Mouse (Mus musculus): ENCODE measurements around the gene Gm49027.
"Not testable (repeated sequence)": the region's sequence is repeated elsewhere in the genome, so short reads cannot be mapped to it uniquely, and the experiment has no call there.

The Gm49027 gene

GRCm38 (mm10) chr5:123525281-123525680, at the start of gene Gm49027:
TSS of gene Gm49027 (minus strand) at chr5:123525488.
- peak; percentile 43 to 55 for DNase-seq

GRCm38 (mm10) chr5:123573362-123573761, 48.1 kb upstream of the Gm49027 start:
- DNase-seq, result no peak

DNA sequence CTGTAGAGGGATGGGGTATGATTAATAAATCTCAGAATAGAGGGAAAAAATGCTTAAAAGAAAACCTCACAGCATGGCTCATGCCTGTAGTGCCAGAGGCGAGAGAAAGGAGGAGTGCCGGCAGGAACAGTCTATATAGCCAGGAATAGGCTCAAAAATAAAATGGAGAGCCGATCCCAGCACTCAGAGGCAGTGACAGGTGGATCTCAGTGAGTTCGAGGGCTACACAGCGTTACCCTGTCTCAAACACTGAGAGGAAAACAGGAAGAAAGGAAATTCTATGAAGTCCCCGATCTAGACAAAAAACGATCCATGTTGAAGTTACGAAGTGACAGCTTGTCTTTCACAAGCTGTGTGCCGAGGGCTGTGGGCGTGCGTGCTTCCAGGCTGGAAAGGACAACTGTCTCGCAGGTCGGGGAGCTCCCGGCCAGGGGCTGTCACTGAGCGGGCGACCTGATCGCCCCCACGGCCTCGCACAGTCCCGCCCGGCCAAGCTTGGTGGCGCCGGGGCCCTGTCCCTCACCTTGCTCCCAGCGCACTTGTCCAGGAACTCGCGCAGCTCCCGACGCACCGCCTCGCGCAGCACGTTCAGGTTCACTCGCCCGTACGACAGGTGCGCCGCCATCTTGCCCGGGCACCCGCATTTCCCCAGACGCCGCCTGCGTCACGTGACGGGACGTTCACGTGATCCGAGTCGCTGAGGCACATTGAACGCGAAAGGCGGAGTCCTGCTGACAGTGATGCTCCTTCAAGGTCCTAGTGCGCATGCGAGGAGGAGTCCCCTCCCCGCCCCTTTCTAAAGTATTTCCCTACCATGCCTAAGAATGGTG, 47.3 kb upstream of the Gm49027 start, which contains the start of gene Vps33a:
Vps33a (minus strand) TSS at position 682 of the 830 bp plus-strand sequence.
- DNase-seq, result peak; percentile 97 to 98

DNA sequence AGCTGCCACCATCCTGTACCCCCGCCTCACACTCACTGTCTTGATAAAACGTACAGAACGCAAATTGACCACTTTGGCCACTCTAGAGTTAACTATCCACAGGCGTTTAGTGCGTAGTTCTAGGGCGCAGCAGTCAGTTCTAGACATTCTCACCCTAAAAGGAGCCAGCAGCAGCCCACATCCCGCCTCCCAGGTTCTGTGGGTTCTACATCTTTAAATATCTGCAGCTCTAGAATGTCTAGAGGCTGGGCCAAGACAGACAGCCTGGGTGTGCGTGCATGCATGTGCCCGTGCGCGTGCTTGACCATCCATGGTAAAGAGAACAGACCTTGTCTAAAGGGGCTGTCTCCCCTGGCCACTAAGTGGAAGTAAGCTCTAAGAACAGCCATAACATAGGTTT, 35.8 kb upstream of the Gm49027 start:
- no peak for DNase-seq

DNA sequence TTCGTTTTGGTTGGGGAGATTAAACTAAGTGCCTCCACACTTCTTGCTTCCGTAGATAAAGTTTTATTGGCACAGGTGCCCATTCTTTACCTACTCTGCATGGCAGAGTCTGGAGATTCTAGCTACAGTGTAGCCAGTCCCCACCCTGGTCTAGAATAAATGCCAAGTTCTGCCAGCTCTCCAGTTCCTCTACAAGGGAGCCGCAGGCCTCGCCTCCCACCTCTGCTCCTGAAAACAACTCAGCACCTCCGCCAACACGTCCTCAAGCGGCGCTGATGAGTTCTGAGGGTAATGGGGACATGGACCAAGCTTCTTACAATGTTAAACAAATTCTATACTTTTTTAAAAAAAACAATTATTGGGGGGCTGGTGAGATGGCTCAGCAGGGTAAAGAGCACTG, 34.3 kb upstream of the Gm49027 start:
- DNase-seq, result no peak

GRCm38 (mm10) chr5:123556451-123556850, 31.2 kb upstream of the Gm49027 start:
- DNase-seq, result no peak

GRCm38 (mm10) chr5:123555693-123556092, 30.4 kb upstream of the Gm49027 start:
- no peak for DNase-seq

GRCm38 (mm10) chr5:123533801-123534200, 8.5 kb upstream of the Gm49027 start:
- DNase-seq, result peak in 1 of 2 experiments; percentile 2

- peak in 1 of 2 experiments; percentile 1 for DNase-seq
These were observed 4.8 kb upstream of the Gm49027 start for GRCm38 (mm10) chr5:123530056-123530455.

- DNase-seq, result peak in 1 of 2 experiments; percentile 2
These were observed 3.4 kb upstream of the Gm49027 start for GRCm38 (mm10) chr5:123528641-123529040.

DNA sequence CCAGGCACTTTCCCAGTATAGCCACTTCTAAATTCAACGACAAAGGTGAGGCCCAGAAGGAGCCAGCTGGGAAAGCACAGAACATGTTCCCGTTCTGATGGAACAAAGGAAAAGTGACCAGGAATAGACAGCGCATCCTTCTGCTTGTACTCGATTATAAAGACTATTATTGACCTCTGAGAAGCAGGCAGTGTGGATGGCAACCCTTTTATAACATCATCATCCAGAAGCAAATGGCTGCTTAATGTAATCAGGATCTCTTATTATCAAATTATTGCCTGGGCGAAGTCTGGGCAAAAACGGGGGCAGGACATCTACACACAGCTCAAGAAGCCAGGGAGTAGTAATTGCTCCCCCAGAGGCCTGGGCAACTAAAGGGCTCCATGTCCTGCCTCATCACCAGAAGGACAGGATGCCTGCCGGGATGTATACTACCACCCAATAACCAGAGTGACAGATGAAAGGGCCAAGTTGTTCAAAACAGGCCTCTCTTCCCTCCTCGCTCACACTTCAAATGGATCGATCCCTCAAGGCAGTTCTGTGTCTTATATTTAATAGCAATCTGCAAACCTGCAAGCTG, 718 bp upstream of the Gm49027 start:
- no peak for DNase-seq

GRCm38 (mm10) chr5:123524393-123524750, 916 bp downstream of the Gm49027 start:
- DNase-seq, result no peak

GRCm38 (mm10) chr5:123523692-123524392, 1.4 kb downstream of the Gm49027 start, which contains the start of gene Diablo:
TSS of gene Diablo (minus strand) at chr5:123524176.
- peak; percentile 98 to 99 for DNase-seq

GRCm38 (mm10) chr5:123522166-123522565, 3.1 kb downstream of the Gm49027 start:
- no peak for DNase-seq

DNA sequence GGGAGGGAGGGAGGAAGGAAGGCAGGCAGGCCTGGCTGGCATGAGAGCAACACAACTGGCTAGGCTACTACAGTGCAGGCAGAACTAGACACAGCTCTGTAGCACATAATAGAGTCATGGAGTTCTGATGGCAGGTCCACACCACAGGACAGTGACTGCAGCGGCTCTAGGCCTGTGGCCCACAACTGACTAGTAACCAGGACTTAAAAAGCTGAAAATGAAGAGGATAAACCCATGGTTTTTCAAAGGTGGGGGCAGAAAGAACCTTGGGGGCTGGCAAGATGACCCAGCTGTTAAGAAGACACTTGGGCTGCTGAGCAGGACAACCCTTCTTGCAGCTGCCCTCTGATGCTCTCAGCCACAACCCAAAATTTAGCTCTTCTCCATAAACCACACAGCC, 3.7 kb downstream of the Gm49027 start:
- no peak for DNase-seq

- no peak for DNase-seq
These were observed 4.6 kb downstream of the Gm49027 start for GRCm38 (mm10) chr5:123520666-123521065.

DNA sequence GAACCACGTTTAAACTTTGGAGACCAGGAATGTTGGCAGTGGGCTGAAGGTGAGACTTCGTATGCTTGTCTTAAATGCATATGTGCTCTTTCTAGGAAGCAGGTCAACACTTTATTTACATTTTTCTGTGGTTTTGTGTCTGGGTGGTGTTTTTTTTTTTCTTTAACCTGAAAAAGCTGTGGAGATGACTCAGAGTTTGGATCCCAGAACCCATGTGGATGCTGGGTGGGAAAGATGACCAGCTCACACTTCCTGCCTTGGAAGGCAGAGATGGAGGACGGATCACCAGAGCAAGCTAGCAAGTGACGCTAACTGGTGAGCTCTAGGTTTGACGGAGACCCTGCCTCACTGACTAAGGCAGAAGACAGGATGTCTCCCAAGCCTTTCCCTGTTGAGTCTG, 10.4 kb downstream of the Gm49027 start:
- no peak for DNase-seq

- DNase-seq, result no peak
These were observed 13.2 kb downstream of the Gm49027 start for GRCm38 (mm10) chr5:123512102-123512501.

DNA sequence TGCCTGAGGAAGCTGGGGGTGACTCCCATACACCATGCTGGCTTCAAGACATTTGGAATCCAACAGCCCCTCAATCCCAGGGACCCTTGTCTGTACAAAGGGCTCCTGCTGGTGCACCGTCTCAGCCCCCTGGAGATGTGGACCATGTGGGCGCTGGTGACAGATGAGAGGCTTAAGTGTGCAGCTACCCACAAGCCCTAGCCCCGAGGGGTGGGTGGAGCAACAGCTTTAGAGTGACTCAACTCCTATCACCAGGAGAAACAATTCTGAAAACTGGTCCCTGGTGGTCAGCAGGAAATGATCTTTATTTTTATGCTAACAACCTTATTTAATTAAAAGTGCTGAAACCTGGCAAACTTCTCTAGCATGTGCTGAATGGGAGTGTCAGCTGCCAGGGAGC, 13.9 kb downstream of the Gm49027 start:
- not testable (repeated sequence) for DNase-seq

DNA sequence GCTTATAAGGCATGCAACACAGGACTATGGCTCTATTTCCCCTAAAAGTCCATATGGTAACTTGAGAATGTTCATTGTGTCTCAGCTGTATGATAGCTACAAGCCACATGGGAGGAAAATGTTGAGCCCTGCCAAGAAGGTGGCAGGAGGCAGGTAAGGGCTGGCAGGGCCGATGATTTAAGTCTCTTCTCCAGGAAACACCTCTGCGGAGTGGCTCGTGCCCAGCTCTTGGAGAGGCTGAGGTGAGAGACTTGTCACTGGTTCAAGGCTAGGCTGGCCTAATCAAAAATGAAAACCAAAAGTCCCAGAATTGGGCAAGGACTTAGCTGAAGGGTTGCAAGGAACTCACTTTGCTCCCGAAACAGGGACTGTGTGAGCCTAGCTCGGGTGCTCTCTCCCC, 15.1 kb downstream of the Gm49027 start, which contains the start of gene B3gnt4:
B3gnt4 (plus strand) TSS at position 301 of the 400 bp plus-strand sequence.
- DNase-seq, result no peak

GRCm38 (mm10) chr5:123508921-123509320, 16.4 kb downstream of the Gm49027 start:
- no peak for DNase-seq

DNA sequence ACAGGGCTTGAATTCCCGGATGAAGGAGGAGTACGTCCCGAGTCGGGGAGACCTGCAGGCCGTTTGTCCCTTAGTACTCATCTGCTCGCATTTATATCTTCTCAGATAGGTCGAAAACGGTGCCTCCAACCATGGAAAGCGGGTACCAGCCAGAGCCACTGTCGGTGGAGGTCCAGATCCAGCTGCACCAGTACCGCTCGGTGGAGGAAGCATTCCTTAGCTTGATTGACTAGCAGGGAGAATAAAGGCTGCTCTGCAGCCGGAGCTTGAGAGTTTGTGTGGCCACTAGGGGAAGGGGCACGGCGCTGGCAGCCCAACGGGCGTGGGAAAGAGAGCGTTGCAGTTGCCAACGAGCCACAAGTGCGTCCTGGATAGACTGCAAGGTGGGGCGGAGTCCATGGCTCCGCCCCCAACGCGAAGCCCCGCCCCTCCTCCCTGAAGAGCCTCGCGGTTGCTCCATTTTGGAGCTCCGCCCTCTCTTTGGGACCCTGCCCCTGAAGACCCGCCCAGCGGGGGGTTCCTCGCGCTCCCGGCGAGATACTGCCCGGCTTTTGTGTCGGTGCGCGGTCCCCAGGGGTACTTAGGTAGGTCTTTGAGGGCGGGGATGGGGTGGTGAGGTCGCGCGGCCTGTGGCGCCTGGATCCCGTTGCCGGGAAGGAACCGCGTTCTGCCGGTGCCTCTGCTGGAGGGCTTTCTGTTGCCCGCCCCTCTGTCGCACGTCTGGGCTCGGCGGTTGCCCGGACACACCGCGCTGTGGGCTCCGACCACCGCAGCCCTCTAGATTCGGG, 17.2 kb downstream of the Gm49027 start:
- DNase-seq, result peak; percentile 79 to 88

GRCm38 (mm10) chr5:123501973-123502372, 23.3 kb downstream of the Gm49027 start:
- DNase-seq, result no peak

Data from lung, adult 18-20 months (tissue).